In the genomic region with DNA sequence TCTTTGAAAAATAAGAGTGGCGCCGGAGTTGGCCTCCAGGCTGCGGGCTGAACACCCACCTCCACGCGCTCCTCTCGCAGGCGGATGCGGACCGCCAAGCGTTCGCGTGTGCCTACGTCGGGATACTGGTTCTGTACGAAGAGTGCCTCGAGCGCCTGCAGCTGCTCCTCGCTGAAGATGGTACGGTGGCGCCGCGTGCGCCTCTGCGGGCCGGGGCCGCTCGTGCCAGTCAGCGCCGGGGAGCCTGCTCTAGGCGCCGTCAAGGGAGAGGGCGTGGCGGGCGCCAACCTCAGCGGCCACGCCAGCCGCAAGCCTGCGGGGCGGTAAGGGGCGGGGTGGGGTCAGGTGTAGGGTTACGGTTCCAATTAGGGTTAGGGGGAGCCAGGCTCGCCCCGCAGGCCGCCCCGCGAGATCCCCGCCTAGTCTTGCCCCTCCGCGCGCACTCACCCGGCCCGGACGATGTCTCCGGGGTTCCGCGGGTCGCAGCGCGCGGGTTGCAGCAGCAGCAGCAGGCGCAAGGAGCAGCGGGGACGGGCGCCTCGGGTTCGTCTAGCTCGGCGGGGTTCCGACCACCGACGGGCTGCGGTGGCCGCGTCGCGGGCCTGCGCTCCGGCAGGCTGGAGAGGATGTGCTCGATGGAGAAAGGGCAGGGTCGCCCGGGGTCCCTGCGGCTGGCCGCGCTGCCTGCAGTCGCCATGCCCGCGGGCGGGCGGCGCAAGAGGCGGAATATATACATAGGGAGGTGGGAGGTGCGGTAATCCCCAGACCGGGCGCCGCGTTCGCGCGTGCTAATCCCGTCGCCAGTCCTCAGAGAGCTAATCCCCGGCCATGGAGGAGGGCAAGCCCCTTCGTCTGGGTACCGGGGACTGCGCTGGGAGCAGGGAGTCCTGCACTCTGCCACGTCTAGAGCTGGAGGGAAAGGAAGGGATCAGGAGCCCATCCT, we compare ENCODE assay signal across 7 mouse cellular contexts. TPM values are rescaled to one million over a fixed set of nuclear protein-coding genes. Genes with fewer than 3 reads are reported as not detected.
DNase-seq lines count a peak whose midpoint lies in the region; ATAC-seq lines count a peak whose summit lies in the region.

Gsc2 (minus strand) TSS at position 753 of the 943 bp plus-strand sequence.

- peak; percentile 32; the same call in 1 of the 2 replicates for ATAC-seq in embryonic facial prominence, embryonic 14.5 days (ENCODE audit: low read depth)
- ATAC-seq in intestine, embryonic 14.5 days (replicated peaks; ENCODE audit: low FRiP score, low TSS enrichment, low read depth) = peak; percentile 47; the same call in 1 of the 2 replicates
- ATAC-seq in midbrain, embryonic 15.5 days (replicated peaks) = no peak

- WGBS in embryonic facial prominence, embryonic 14.5 days = under 1% methylated on average over 30 of the region's 106 CpGs
- under 1% methylated on average over 79 of the region's 106 CpGs for WGBS in intestine, embryonic 14.5 days
- under 1% methylated on average over 106 of the region's 106 CpGs for WGBS in midbrain, embryonic 15.5 days

- H3K36me3 ChIP-seq in embryonic facial prominence, embryonic 14.5 days (ENCODE audit: control insufficient read depth, insufficient read depth, low read length) = no peaks in the 10 kb centered on the region
- no peaks in the 10 kb centered on the region for H3K36me3 ChIP-seq in intestine, embryonic 14.5 days (ENCODE audit: control insufficient read depth, insufficient read depth, low read length)
- no peaks in the 10 kb centered on the region for H3K36me3 ChIP-seq in midbrain, embryonic 15.5 days (replicated peaks)

- peaks cover 71% of the 10 kb centered on the region for H3K27me3 ChIP-seq in embryonic facial prominence, embryonic 14.5 days (replicated peaks; ENCODE audit: control insufficient read depth, insufficient read depth, low read length)
- peaks cover 70% of the 10 kb centered on the region for H3K27me3 ChIP-seq in intestine, embryonic 14.5 days (replicated peaks; ENCODE audit: control insufficient read depth, insufficient read depth, low read length)
- peaks cover 67% of the 10 kb centered on the region for H3K27me3 ChIP-seq in midbrain, embryonic 15.5 days (replicated peaks)

- peak; percentile 13 for DNase-seq in right cerebral cortex, adult 18-20 months
- DNase-seq in right cerebral cortex, postnatal 25 days = no peak
- DNase-seq in embryonic facial prominence, embryonic 14.5 days (ENCODE audit: low spot score) = peak; percentile 12
- DNase-seq in intestine, embryonic 14.5 days (ENCODE audit: low spot score) = peak; percentile 65
- DNase-seq in cerebellum, adult 11 months = no peak
- DNase-seq in right cerebral cortex, postnatal 14 days = no peak

- peak within 1 kb of the TSS; percentile 41 for H3K4me3 ChIP-seq in embryonic facial prominence, embryonic 14.5 days (ENCODE audit: low read depth, low read length)
- peak within 1 kb of the TSS; percentile 34 for H3K4me3 ChIP-seq in intestine, embryonic 14.5 days (ENCODE audit: low read depth, low read length)
- peak within 1 kb of the TSS; percentile 33 for H3K4me3 ChIP-seq in midbrain, embryonic 15.5 days

- H3K9ac ChIP-seq in embryonic facial prominence, embryonic 14.5 days (ENCODE audit: low read depth, low read length) = peak within 1 kb of the TSS; percentile 48
- H3K9ac ChIP-seq in intestine, embryonic 14.5 days (ENCODE audit: low read length) = 0 out of 2 replicates have a peak within 1 kb of the TSS, but pooled peaks have one; percentile 27
- H3K9ac ChIP-seq in midbrain, embryonic 15.5 days = peak within 1 kb of the TSS; percentile 12; the same call in 1 of the 2 replicates

- H3K4me2 ChIP-seq in embryonic facial prominence, embryonic 14.5 days (ENCODE audit: low read depth, low read length) = peak within 1 kb of the TSS; percentile 81
- peak within 1 kb of the TSS; percentile 67 for H3K4me2 ChIP-seq in intestine, embryonic 14.5 days (ENCODE audit: low read length)
- peak within 1 kb of the TSS; percentile 53 for H3K4me2 ChIP-seq in midbrain, embryonic 15.5 days

- 0 out of 2 replicates have a peak, but pooled peaks cover 10% of the 10 kb centered on the region for H3K4me1 ChIP-seq in embryonic facial prominence, embryonic 14.5 days (ENCODE audit: control insufficient read depth, insufficient read depth, low read length)
- peaks cover 14% of the 10 kb centered on the region for H3K4me1 ChIP-seq in intestine, embryonic 14.5 days (replicated peaks; ENCODE audit: control insufficient read depth, insufficient read depth, low read length)
- peaks cover 24% of the 10 kb centered on the region for H3K4me1 ChIP-seq in midbrain, embryonic 15.5 days

- no peaks in the 10 kb centered on the region; the same call in 1 of the 2 replicates for H3K9me3 ChIP-seq in embryonic facial prominence, embryonic 14.5 days (ENCODE audit: control insufficient read depth, low read length)
- H3K9me3 ChIP-seq in intestine, embryonic 14.5 days (ENCODE audit: control insufficient read depth, low read length) = no peaks in the 10 kb centered on the region
- no peaks in the 10 kb centered on the region for H3K9me3 ChIP-seq in midbrain, embryonic 15.5 days

- H3K27ac ChIP-seq in embryonic facial prominence, embryonic 14.5 days (replicated peaks; ENCODE audit: low read depth, low read length) = no peak within 1 kb of the TSS
- no peak within 1 kb of the TSS for H3K27ac ChIP-seq in intestine, embryonic 14.5 days (ENCODE audit: low read depth)
- H3K27ac ChIP-seq in midbrain, embryonic 15.5 days = no peak within 1 kb of the TSS

RNA-seq across cellular contexts. Expression of gene Gsc2, which starts in this region (rescaled TPM):
- not detected in 2 replicates for polyA plus RNA-seq in embryonic facial prominence, embryonic 14.5 days (2014; fragmentation: Nextera tagmentation; extraction: Ambion mirVana)
- polyA plus RNA-seq in intestine, embryonic 14.5 days (2014; fragmentation: Nextera tagmentation; extraction: Ambion mirVana) = not detected in 2 replicates
- 0.38 and 1.1 TPM in 2 replicates for polyA plus RNA-seq in midbrain, embryonic 15.5 days (2015; fragmentation: Nextera tagmentation; extraction: Ambion mirVana)

Comparison
In these comparisons a context has a peak if more than half of its experiments do, and no peak if none do; other contexts are left out.
1. Peak in DNase-seq, ATAC-seq, H3K4me3 ChIP-seq, H3K9ac ChIP-seq and H3K4me2 ChIP-seq in embryonic facial prominence, embryonic 14.5 days; RNA of the gene not detected or under 1 TPM.
2. Peak in DNase-seq, ATAC-seq, H3K4me3 ChIP-seq, H3K9ac ChIP-seq and H3K4me2 ChIP-seq in intestine, embryonic 14.5 days; RNA of the gene not detected or under 1 TPM.